Mouse (Mus musculus) cerebellum, adult 2 months (tissue): Measurements from ENCODE around the gene Zmynd15. TPM values are rescaled to one million over a fixed set of nuclear protein-coding genes. Genes with fewer than 3 reads are reported as not detected.

Experiments
- DNase-seq, 2 experiments: peaks; one replicate each; pipeline ENCODE4 v3.0.0; 2021
- H3K27ac ChIP-seq: fragments of 200-500 bp; 2 replicates; pipeline ENCODE4 v1.5.1; 2012; ENCODE audit warnings: low read length, control low read depth, inconsistent platforms; ENCODE audit not compliant: insufficient read depth
- H3K27me3 ChIP-seq: fragments of 200-500 bp; 2 replicates; pipeline ENCODE4 v1.6.1; 2012; ENCODE audit warnings: inconsistent platforms, mild to moderate bottlenecking, low read length, moderate library complexity; ENCODE audit not compliant: control insufficient read depth, insufficient read depth
- H3K4me1 ChIP-seq: fragments of 200-500 bp; 2 replicates; pipeline ENCODE4 v1.6.1; 2011; ENCODE audit warnings: low read length; ENCODE audit not compliant: control insufficient read depth, insufficient read depth
- H3K4me3 ChIP-seq: fragments of 200-500 bp; replicated peaks from 2 replicates; pipeline ENCODE3; 2011; ENCODE audit warnings: mild to moderate bottlenecking, low read depth, low read length, control low read depth; ENCODE audit not compliant: insufficient read depth
- CTCF ChIP-seq: fragments of 200-500 bp; IDR thresholded peaks from 2 replicates; pipeline ENCODE4 v1.5.1; 2011; ENCODE audit warnings: low read depth, mild to moderate bottlenecking, control low read depth, low read length, moderate library complexity, borderline replicate concordance; ENCODE audit not compliant: insufficient read depth
- POLR2A ChIP-seq: fragments of 200-500 bp; IDR thresholded peaks from 2 replicates; pipeline ENCODE4 v1.6.1; 2011; ENCODE audit warnings: low read length, control low read depth, borderline replicate concordance; ENCODE audit not compliant: insufficient read depth
- WGBS: fragments of 180-500 bp; shearing (Covaris S2); methylation state at CpG from one replicate; pipeline ENCODE4 v1.1.7; 2018; 5-methylcytosine and 5-hydroxymethylcytosine counted together
- polyA plus RNA-seq: library from polyadenylated mRNA; depleted of rRNA; stranded (reverse); fragments of >200 nt; gene quantifications from 2 replicates; pipeline ENCODE4 v1.2.3, GENCODE M21; 2012

The Zmynd15 gene
- polyA plus RNA-seq, 1 experiment: 0.21 TPM

- H3K4me1 ChIP-seq: peaks cover under 1% of the 10 kb centered on the region
- no peak for TF ChIP-seq POLR2A
- TF ChIP-seq CTCF: no peak
- 77% methylated on average over 7 of the region's 7 CpGs for WGBS
These were observed 20.4 kb upstream of the Zmynd15 start for GRCm38 (mm10) chr11:70438728-70439374.

GRCm38 (mm10) chr11:70440637-70441036, 18.6 kb upstream of the Zmynd15 start:
- H3K4me3 ChIP-seq: no peak overlapping the region
- DNase-seq: no peak
- TF ChIP-seq CTCF (no peak), POLR2A (no peak)
- H3K27ac ChIP-seq: no peak overlapping the region
- H3K4me1 ChIP-seq: no peaks in the 10 kb centered on the region
- WGBS: 94% methylated on average over 4 of the region's 4 CpGs
- H3K27me3 ChIP-seq: no peaks in the 10 kb centered on the region

More at GRCm38 (mm10) chr11:70438728-70439374, 20.4 kb upstream of the Zmynd15 start:
- Histone ChIP-seq H3K27ac (no peak overlapping the region), H3K4me3 (no peak overlapping the region), H3K27me3 (no peaks in the 10 kb centered on the region)
- no peak for DNase-seq

GRCm38 (mm10) chr11:70441882-70442281, 17.4 kb upstream of the Zmynd15 start:
- no peak for DNase-seq
- no peak overlapping the region for H3K27ac ChIP-seq
- WGBS: 93% methylated on average over 7 of the region's 7 CpGs
- TF ChIP-seq POLR2A (no peak), CTCF (no peak)
- no peak overlapping the region for H3K4me3 ChIP-seq
- H3K27me3 ChIP-seq: no peaks in the 10 kb centered on the region
- no peaks in the 10 kb centered on the region for H3K4me1 ChIP-seq

- WGBS: 79% methylated on average over 3 of the region's 3 CpGs
- Histone ChIP-seq H3K4me1 (no peaks in the 10 kb centered on the region), H3K27ac (no peak overlapping the region), H3K27me3 (no peaks in the 10 kb centered on the region), H3K4me3 (no peak overlapping the region)
- no peak for DNase-seq
- TF ChIP-seq POLR2A: no peak
- no peak for TF ChIP-seq CTCF
These were observed 15.3 kb upstream of the Zmynd15 start for GRCm38 (mm10) chr11:70443964-70444363.

GRCm38 (mm10) chr11:70444667-70445066, 14.6 kb upstream of the Zmynd15 start:
- no peaks in the 10 kb centered on the region for H3K27me3 ChIP-seq
- no peak overlapping the region for H3K4me3 ChIP-seq
- H3K27ac ChIP-seq: no peak overlapping the region
- no peak for TF ChIP-seq POLR2A
- TF ChIP-seq CTCF: no peak
- no peaks in the 10 kb centered on the region for H3K4me1 ChIP-seq
- 76% methylated on average over 6 of the region's 6 CpGs for WGBS
- DNase-seq: no peak

- no peak for TF ChIP-seq POLR2A
- no peak for TF ChIP-seq CTCF
- H3K4me1 ChIP-seq: no peaks in the 10 kb centered on the region
- WGBS: 46% methylated on average over 3 of the region's 3 CpGs
- no peak for DNase-seq
- no peak overlapping the region for H3K27ac ChIP-seq
- no peak overlapping the region for H3K4me3 ChIP-seq
- no peaks in the 10 kb centered on the region for H3K27me3 ChIP-seq
These were observed 12.5 kb upstream of the Zmynd15 start for GRCm38 (mm10) chr11:70446756-70447155.

GRCm38 (mm10) chr11:70447373-70447772, 11.9 kb upstream of the Zmynd15 start:
- DNase-seq: no peak
- TF ChIP-seq POLR2A: no peak
- no peak for TF ChIP-seq CTCF
- Histone ChIP-seq H3K27ac (no peak overlapping the region), H3K27me3 (no peaks in the 10 kb centered on the region), H3K4me1 (no peaks in the 10 kb centered on the region), H3K4me3 (no peak overlapping the region)
- WGBS: 81% methylated on average over 1 of the region's 1 CpGs

GRCm38 (mm10) chr11:70450926-70451325, 8.3 kb upstream of the Zmynd15 start:
- no peak overlapping the region for H3K27ac ChIP-seq
- no peaks in the 10 kb centered on the region for H3K27me3 ChIP-seq
- no peak overlapping the region for H3K4me3 ChIP-seq
- peaks cover 3% of the 10 kb centered on the region for H3K4me1 ChIP-seq
- peak in 1 of 2 experiments; percentile 21 for DNase-seq
- TF ChIP-seq CTCF: no peak
- no peak for TF ChIP-seq POLR2A
- WGBS: 74% methylated on average over 2 of the region's 2 CpGs
